Mouse (Mus musculus) hindbrain, embryonic 12.5 days (tissue): ENCODE measurements around the gene Tmpo. TPM values are rescaled to one million over a fixed set of nuclear protein-coding genes. Genes with fewer than 3 reads are reported as not detected.
A peak's percentile ranks its signal among the peaks of the same experiment; 100 is the strongest.

Experiments
- ATAC-seq: fragments of 200-750 bp; cut with Nextera tagmentation; 2 replicates; pipeline ENCODE4 v1.8.0; 2017; ENCODE audit warnings: moderate TSS enrichment; ENCODE audit not compliant: low FRiP score
- H3K27ac ChIP-seq: fragments of 300-500 bp; sonication (generic); 2 replicates; pipeline ENCODE4 v1.5.1; 2016; ENCODE audit warnings: mild to moderate bottlenecking
- H3K27me3 ChIP-seq: fragments of 300-500 bp; sonication (generic); 2 replicates; pipeline ENCODE4 v1.6.1; 2016; ENCODE audit warnings: mild to moderate bottlenecking
- H3K36me3 ChIP-seq: fragments of 300-500 bp; sonication (generic); 2 replicates; pipeline ENCODE4 v1.6.1; 2016; ENCODE audit warnings: mild to moderate bottlenecking
- H3K4me1 ChIP-seq: fragments of 300-500 bp; sonication (generic); 2 replicates; pipeline ENCODE4 v1.6.1; 2016
- H3K4me2 ChIP-seq: fragments of 300-500 bp; sonication (generic); replicated peaks from 2 replicates; pipeline ENCODE4 v1.6.1; 2016; ENCODE audit warnings: mild to moderate bottlenecking
- H3K4me3 ChIP-seq: fragments of 300-500 bp; sonication (generic); 2 replicates; pipeline ENCODE4 v1.5.1; 2016; ENCODE audit warnings: mild to moderate bottlenecking
- H3K9ac ChIP-seq: fragments of 300-500 bp; sonication (generic); 2 replicates; pipeline ENCODE4 v1.6.1; 2016; ENCODE audit warnings: mild to moderate bottlenecking, moderate library complexity
- H3K9me3 ChIP-seq: fragments of 300-500 bp; sonication (generic); replicated peaks from 2 replicates; pipeline ENCODE4 v1.6.1; 2016; ENCODE audit warnings: mild to moderate bottlenecking
- WGBS: fragments of 180-500 bp; shearing (Covaris S2); methylation state at CpG from one replicate; pipeline ENCODE4 v1.1.7; 2016; 5-methylcytosine and 5-hydroxymethylcytosine counted together
- polyA plus RNA-seq: library from polyadenylated mRNA; unstranded; fragments of >200 nt; fragmentation: Nextera tagmentation; extraction: Ambion mirVana; gene quantifications from 2 replicates; pipeline ENCODE4 v1.2.1, GENCODE M21; 2016

Gene Tmpo
- 298 and 322 TPM in 2 replicates for polyA plus RNA-seq

DNA sequence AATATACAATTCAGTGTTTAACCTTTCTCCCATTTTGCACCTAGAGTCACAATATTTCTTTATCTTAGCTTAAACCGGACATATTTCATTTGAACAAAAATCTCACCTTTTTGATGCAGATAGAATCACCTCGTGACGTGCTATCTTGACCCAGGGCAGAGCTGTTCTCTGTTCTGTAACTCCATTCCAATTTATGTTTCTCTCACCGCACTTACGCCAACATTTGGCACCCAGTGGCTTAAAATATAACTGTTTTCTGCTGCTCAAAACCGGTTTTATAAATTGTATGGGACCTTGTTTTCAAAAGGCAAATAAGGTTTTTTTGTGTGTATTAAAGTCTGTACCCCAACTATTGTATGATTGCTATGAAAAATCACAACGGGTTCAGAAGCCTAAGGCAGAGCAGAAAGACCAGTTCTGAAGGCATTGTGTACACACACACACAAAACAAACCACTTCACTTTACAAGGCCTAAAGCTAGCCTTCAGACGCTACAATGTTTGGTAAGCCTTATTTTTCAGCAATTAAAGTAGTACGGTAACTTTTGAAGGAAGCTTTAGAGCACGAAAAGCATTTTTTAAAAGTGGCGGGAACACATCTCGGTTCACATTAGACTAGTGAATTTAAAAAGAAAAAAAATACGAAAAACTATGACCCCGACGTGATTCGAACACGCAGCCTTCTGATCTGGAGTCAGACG lies at the start of gene Tmpo:
Gene Tmpo, minus strand, starts transcription at position 555 of the 700 bp plus-strand sequence.
- peaks cover 20% of the 10 kb centered on the region for H3K4me1 ChIP-seq
- H3K27ac ChIP-seq: peak within 1 kb of the TSS; percentile 97
- H3K27me3 ChIP-seq: no peaks in the 10 kb centered on the region
- H3K4me3 ChIP-seq: peak within 1 kb of the TSS; percentile 51
- 11% methylated on average over 18 of the region's 18 CpGs for WGBS
- H3K9ac ChIP-seq: peak within 1 kb of the TSS; percentile 68
- H3K4me2 ChIP-seq: peak within 1 kb of the TSS; percentile 54
- ATAC-seq: no peak
- H3K9me3 ChIP-seq: no peaks in the 10 kb centered on the region
- no peaks in the 10 kb centered on the region for H3K36me3 ChIP-seq

DNA sequence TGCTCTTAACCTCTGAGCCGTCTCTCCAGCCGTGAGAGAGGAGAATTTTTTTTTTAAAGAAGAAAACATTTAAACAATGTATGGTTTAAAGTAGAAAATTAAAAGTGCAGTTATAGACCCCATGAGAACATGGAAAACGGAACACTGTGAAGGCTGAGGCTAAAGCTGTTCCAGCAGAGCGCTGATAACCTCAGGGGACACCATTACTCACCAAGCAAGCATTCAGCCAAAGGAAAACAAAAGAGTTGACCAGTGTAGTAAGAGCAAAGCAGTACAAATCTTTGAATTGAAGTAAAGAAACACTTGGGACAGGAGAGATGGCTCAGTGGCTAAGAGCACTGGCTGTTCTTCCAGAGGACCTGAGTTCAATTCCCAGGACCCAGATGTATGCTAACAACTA lies 49.3 kb upstream of the Tmpo start:
- Histone ChIP-seq H3K27ac (no peak overlapping the region), H3K36me3 (no peaks in the 10 kb centered on the region), H3K4me2 (no peak overlapping the region), H3K4me3 (no peak overlapping the region), H3K9me3 (no peaks in the 10 kb centered on the region), H3K27me3 (no peaks in the 10 kb centered on the region), H3K9ac (no peak overlapping the region), H3K4me1 (peaks cover 20% of the 10 kb centered on the region)
- ATAC-seq: no peak
- WGBS: 59% methylated on average over 4 of the region's 4 CpGs

DNA sequence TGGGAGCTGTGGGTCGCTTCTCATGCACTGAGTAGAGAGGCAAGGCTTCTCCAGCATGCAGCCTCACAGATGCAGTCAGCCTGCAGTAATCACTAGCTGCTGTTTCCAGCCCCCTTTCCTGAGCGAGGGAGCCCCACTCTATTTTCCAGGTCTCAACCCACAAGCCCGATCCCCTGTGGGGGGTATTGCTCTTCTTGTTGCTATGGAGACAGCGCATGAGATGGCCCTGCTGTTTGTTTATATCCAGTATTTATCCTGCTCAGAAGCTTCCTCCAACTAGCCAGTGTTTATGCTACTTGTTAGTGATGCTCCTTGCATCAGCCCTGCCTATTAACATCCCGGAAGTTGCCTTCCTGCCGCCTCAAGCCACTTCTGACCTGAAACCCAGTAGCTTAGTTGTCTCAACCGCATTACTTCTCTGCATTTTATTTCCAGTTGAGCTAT lies 48.4 kb upstream of the Tmpo start:
- Histone ChIP-seq H3K27me3 (no peaks in the 10 kb centered on the region), H3K4me1 (peaks cover 20% of the 10 kb centered on the region), H3K9me3 (no peaks in the 10 kb centered on the region), H3K9ac (0 out of 2 replicates have a peak overlapping the region, but pooled peaks have one; percentile 19), H3K4me2 (peak overlapping the region; percentile 40), H3K36me3 (no peaks in the 10 kb centered on the region), H3K4me3 (no peak overlapping the region), H3K27ac (peak overlapping the region; percentile 76)
- 12% methylated on average over 7 of the region's 7 CpGs for WGBS
- ATAC-seq: peak; percentile 83

DNA sequence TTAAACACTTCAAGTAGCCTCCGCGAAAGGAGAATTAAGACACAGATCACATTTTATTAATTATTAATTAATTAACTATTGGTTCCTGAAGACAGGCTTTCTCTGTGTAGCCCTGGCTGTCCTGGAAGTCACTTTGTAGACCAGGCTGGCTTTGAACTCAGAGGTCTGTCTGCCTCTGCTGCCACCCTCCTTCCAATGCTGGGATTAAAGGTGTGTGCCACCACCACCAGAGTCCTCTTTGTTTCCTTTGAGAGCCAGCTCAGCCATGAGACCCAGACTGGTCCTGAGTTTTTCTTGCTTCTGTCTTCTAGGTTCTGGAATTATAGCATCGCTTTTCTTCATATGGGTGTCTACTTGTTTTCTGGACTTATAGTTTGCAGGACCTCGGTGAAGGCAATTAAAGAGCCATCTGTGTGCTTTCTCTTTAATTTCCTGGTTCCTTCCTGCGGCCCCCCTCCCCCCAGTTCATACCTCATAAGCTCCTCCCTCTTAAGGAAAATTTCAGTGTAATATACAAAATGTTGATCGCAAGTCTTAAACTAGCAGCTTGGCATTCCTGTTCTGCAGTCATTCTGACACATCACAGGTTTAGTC lies 47.9 kb upstream of the Tmpo start:
- Histone ChIP-seq H3K9me3 (no peaks in the 10 kb centered on the region), H3K36me3 (no peaks in the 10 kb centered on the region), H3K4me3 (no peak overlapping the region), H3K9ac (0 out of 2 replicates have a peak overlapping the region, but pooled peaks have one; percentile 19), H3K27ac (peak overlapping the region; percentile 76), H3K4me2 (peak overlapping the region; percentile 40), H3K4me1 (peaks cover 20% of the 10 kb centered on the region), H3K27me3 (no peaks in the 10 kb centered on the region)
- WGBS: 67% methylated on average over 6 of the region's 6 CpGs
- ATAC-seq: no peak

DNA sequence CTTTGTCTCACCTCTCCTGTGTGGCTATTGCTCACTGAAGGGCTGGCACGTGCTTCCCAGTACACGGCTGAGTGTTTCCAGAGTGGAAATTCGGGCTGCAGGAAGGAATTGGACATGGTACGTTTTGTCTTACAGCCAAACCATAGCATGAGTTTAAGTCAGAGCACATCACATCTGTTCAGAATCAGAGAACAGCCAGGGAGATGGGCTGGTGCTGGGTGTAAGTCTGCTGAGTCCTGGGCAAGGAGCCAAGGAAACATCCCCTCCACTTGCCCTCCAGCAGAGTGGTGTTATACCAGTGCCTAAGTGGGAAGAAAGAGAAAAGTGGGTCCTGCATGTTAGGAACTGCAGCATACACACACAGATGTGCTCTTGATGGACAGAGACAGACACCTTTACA lies 45.9 kb upstream of the Tmpo start:
- H3K4me2 ChIP-seq: no peak overlapping the region
- no peak overlapping the region for H3K9ac ChIP-seq
- ATAC-seq: no peak
- H3K4me3 ChIP-seq: no peak overlapping the region
- H3K27me3 ChIP-seq: no peaks in the 10 kb centered on the region
- H3K36me3 ChIP-seq: no peaks in the 10 kb centered on the region
- no peak overlapping the region for H3K27ac ChIP-seq
- H3K4me1 ChIP-seq: peaks cover 20% of the 10 kb centered on the region
- 70% methylated on average over 4 of the region's 4 CpGs for WGBS
- no peaks in the 10 kb centered on the region for H3K9me3 ChIP-seq

DNA sequence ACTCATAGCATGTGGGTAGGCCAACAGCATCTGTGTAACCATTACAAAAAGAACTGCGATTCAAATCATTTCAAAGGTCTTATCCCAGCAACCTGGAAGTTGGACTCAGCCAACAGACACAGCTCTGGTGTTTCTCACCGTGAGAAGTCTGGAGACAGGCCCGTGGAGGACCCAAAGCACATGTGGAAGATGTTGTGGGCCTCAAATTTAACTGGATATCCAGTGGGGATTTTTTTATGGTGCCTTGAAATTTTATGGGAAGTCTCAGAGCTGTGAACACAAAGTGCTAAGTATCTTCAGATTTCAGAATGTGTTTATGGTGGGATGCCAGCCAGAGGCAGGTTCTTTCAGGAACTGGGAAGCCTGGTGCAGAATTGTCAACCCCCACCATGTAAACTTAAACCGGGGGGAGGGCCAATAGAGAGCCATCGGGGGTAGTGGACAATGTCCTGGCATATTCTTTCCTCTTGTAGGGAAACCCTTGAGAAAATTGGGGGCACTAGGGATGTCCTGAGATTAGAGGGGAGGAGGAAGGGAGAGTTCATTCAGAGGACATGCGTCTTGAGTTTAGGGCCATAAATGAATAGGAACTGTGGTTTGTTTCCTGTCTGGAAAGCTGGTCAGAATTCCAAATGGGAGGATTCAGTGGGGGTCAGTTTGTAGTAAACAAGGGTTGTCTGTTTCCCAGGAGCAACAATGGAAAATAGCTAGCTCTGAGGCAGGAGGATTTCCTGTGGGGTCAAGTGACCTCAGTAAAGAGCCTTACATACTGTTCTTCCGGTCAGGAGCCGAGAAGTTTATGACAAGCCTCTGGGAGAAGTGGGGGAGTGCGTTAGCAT lies 41.5 kb upstream of the Tmpo start:
- no peak for ATAC-seq
- Histone ChIP-seq H3K4me1 (0 out of 2 replicates have a peak, but pooled peaks cover 6% of the 10 kb centered on the region), H3K4me2 (no peak overlapping the region), H3K4me3 (no peak overlapping the region), H3K27me3 (no peaks in the 10 kb centered on the region), H3K36me3 (no peaks in the 10 kb centered on the region), H3K9ac (no peak overlapping the region), H3K27ac (no peak overlapping the region), H3K9me3 (no peaks in the 10 kb centered on the region)
- 70% methylated on average over 9 of the region's 9 CpGs for WGBS

DNA sequence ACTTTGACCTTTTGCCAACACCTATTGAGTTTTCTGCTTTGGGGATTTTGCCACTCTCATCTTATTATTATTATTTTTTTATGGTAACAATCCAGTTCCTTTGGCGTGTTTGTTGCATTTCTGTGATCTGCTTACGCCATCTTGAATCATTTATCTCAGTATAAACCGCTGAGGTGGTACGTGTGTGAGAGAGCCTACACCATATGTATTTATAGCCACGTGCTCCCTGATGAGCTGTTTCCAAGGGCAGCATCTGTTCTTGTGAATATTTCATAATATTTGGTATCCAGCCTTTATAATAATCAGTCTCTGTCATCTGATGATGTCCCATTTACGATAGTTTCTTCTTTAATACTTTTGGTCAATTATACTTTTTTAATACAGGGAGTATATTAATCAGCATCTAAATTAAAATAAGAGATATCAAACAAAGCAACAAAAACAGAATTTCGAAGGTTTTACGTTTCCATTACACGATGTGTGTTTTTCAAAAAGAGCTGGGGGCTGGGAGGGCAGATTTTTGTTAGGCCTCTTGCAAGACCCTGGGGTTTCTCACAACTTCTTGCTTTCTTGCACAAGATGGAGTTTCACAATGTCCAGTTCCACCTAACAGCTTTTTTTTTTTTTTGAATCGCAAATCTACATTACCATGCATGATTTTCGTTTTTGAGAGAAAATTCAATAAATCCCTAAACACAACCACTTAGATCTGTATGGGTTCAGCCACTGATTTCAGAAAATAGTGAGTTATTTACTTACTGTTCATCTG lies 28.0 kb upstream of the Tmpo start:
- Histone ChIP-seq H3K36me3 (no peaks in the 10 kb centered on the region), H3K27ac (no peak overlapping the region), H3K9me3 (no peaks in the 10 kb centered on the region), H3K4me2 (no peak overlapping the region), H3K4me3 (no peak overlapping the region), H3K9ac (no peak overlapping the region), H3K27me3 (no peaks in the 10 kb centered on the region), H3K4me1 (no peaks in the 10 kb centered on the region)
- no peak for ATAC-seq
- WGBS: 78% methylated on average over 11 of the region's 11 CpGs

DNA sequence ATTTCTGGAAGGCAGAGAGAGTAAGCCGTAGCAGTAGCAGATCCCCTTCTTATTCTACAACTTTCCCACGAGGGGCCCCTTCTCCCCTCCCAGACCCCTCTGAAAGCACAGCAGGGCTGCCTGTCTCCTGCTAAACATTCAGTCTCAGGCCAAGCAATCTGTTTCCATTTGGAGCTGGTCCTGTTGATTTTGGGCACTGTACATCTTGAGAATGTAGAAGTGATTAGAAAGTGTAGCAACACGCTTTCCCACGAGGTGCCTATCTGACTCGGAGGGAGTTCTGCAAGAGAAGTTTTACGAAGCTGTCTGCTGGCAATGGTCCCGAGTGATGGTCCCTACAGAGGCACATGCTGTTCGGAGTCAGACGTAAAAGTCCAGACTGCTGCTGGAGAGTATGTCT lies 27.3 kb upstream of the Tmpo start:
- 65% methylated on average over 9 of the region's 9 CpGs for WGBS

DNA sequence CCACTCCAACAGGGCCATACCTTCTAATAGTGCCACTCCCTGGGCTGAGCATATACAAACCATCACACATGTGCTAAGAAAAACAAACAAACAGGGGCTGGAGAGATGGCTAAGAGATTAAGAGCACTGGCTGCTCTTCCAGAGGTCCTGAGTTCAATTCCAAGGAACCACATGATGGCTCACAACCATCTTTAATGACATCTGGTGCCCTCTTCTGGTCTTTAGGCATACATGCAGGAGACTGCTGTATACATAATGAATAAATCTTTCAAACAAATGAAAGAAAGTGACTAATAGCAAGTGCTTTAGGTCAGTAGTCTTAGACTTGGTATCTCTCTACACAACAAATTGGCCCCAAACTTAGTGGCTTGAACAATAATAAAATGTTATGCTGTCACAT lies 26.2 kb upstream of the Tmpo start:
- H3K9ac ChIP-seq: no peak overlapping the region
- no peak overlapping the region for H3K4me3 ChIP-seq
- no peaks in the 10 kb centered on the region for H3K27me3 ChIP-seq
- H3K9me3 ChIP-seq: no peaks in the 10 kb centered on the region
- H3K36me3 ChIP-seq: no peaks in the 10 kb centered on the region
- H3K27ac ChIP-seq: no peak overlapping the region
- H3K4me1 ChIP-seq: no peaks in the 10 kb centered on the region
- no peak for ATAC-seq
- H3K4me2 ChIP-seq: no peak overlapping the region

More for the DNA sequence above, 27.3 kb upstream of the Tmpo start:
- no peak overlapping the region for H3K9ac ChIP-seq
- no peak for ATAC-seq
- H3K36me3 ChIP-seq: no peaks in the 10 kb centered on the region
- no peak overlapping the region for H3K4me2 ChIP-seq
- H3K4me1 ChIP-seq: no peaks in the 10 kb centered on the region
- no peaks in the 10 kb centered on the region for H3K9me3 ChIP-seq
- no peaks in the 10 kb centered on the region for H3K27me3 ChIP-seq
- no peak overlapping the region for H3K4me3 ChIP-seq
- no peak overlapping the region for H3K27ac ChIP-seq

DNA sequence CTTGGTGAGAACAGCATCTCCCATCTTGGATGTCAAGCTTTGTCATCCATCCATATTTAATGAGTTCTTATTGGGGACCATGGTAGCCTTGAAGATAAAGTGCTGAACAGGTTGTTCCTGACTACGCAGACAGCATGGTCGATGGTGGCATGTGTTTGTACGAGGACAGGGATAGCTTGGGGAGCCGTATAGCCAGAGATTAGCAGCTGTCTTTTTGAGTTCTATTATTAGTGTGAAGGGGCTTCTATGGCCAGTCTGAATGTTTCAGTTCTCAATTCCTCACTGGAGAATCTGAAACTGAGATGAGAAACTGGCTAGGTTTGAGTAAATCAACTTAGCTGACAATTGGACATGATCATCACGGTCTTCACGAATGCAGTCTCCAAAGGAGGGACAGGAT lies 24.5 kb upstream of the Tmpo start:
- no peak for ATAC-seq
- no peaks in the 10 kb centered on the region for H3K27me3 ChIP-seq
- 93% methylated on average over 6 of the region's 6 CpGs for WGBS

DNA sequence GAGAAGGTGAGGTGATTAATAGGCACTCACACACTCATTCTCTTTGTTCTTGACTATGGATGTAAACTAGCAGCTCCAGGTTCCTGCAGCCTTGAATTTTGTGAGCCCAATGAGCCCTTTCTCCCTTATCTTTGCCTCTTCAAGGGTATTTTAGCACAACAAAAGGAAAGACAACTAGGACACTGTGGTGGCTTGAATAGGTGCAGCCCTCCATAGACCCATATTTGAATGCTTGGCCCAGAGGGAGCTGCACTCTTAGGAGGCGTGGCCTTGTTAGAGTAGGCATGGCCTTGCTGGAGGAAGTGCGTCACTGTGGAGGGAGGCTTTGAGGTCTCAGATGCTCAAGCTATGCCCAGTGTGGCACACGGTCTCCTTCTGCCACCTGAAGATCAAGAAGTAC lies 19.5 kb upstream of the Tmpo start:
- H3K4me3 ChIP-seq: no peak overlapping the region
- no peaks in the 10 kb centered on the region for H3K36me3 ChIP-seq
- no peaks in the 10 kb centered on the region for H3K4me1 ChIP-seq
- 0 out of 2 replicates have a peak, but pooled peaks cover 3% of the 10 kb centered on the region for H3K9me3 ChIP-seq
- no peak for ATAC-seq
- no peak overlapping the region for H3K9ac ChIP-seq
- no peaks in the 10 kb centered on the region for H3K27me3 ChIP-seq
- H3K27ac ChIP-seq: no peak overlapping the region
- 90% methylated on average over 3 of the region's 3 CpGs for WGBS
- H3K4me2 ChIP-seq: no peak overlapping the region

More for the DNA sequence above, 24.5 kb upstream of the Tmpo start:
- Histone ChIP-seq H3K4me2 (no peak overlapping the region), H3K9me3 (0 out of 2 replicates have a peak, but pooled peaks cover 3% of the 10 kb centered on the region), H3K9ac (no peak overlapping the region), H3K36me3 (no peaks in the 10 kb centered on the region), H3K4me1 (no peaks in the 10 kb centered on the region), H3K27ac (no peak overlapping the region), H3K4me3 (no peak overlapping the region)
